Mouse (Mus musculus): Measurements from ENCODE around the gene Vcp. TPM values are rescaled to one million over a fixed set of nuclear protein-coding genes. Genes with fewer than 3 reads are reported as not detected.
A peak's percentile ranks its signal among the peaks of the same experiment; 100 is the strongest.

Vcp gene
- total and polyA plus RNA-seq, 3 experiments = 200 to 462 (median 237) TPM

DNA sequence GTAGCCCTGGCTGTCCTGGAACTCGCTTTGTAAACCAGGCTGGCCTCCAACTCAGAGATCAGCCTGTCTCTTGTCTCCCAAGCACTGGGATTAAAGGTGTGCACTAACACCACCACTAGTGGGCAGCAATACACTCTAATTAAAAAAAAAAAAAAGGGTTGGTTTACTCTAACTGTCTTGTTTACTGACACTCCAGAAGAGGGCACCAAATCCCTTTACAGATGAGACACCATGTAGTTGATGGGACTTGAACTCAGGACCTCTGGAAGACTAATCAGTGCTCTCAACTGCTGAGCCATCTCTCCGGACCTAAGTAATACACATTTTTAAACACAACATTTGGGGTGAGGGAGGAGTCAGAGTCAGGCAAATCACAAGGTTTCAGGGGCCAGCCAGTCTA lies 5.5 kb upstream of the Vcp start:
- Histone ChIP-seq H3K4me2 (ENCODE audit: insufficient read depth, low read depth, poor library complexity, severe bottlenecking) (no peak overlapping the region), H3K4me1 (ENCODE audit: control insufficient read depth in 1 of 2, insufficient read depth in 2 of 2) (peaks cover 7 to 14% of the 10 kb centered on the region in 2 experiments; a peak in 3 of 4 replicates), H3K27me3 (replicated peaks) (no peaks in the 10 kb centered on the region), H3K36me3 (replicated peaks in 1 of 2; ENCODE audit: control insufficient read depth in 1 of 2, insufficient read depth in 1 of 2, low read length in 1 of 2) (peaks cover 28 to 65% of the 10 kb centered on the region in 2 experiments), H3K4me3 (replicated peaks in 1 of 3; ENCODE audit: low read depth in 2 of 3, low read length in 2 of 3, poor library complexity in 1 of 3) (no peak overlapping the region), H3K9me3 (replicated peaks; ENCODE audit: low read length) (no peaks in the 10 kb centered on the region), H3K27ac (ENCODE audit: insufficient read depth, low read depth) (no peak overlapping the region), H3K9ac (ENCODE audit: insufficient read depth, low read depth) (no peak overlapping the region), H3K79me2 (replicated peaks; ENCODE audit: control insufficient read depth, extremely low read depth, insufficient read depth, poor library complexity, severe bottlenecking) (0 out of 2 replicates have a peak, but pooled peaks cover 2% of the 10 kb centered on the region)
- TF ChIP-seq ZMIZ1 (IDR thresholded peaks at IDR 0.05; ENCODE audit: low read depth, low read length) = no peak
- no peak for TF ChIP-seq MEF2A (IDR thresholded peaks at IDR 0.05; ENCODE audit: borderline replicate concordance, low read depth, low read length)
- TF ChIP-seq SIN3A (IDR thresholded peaks at IDR 0.05; ENCODE audit: low read length) = no peak
- no peak for TF ChIP-seq MAZ (IDR thresholded peaks at IDR 0.05; ENCODE audit: low read depth, low read length)
- TF ChIP-seq HCFC1 (IDR thresholded peaks at IDR 0.05; ENCODE audit: low read depth, low read length) = peak; percentile 29; the same call in 1 of the 2 replicates
- no peak for TF ChIP-seq TBP (conservative IDR thresholded peaks at IDR 0.05; ENCODE audit: low read depth, low read length)
- no peak for TF ChIP-seq UBTF (IDR thresholded peaks at IDR 0.05; ENCODE audit: low read depth, low read length)
- TF ChIP-seq USF2 (conservative IDR thresholded peaks at IDR 0.05; ENCODE audit: low read depth, low read length) = no peak
- TF ChIP-seq ETS1 (conservative IDR thresholded peaks at IDR 0.05; ENCODE audit: low read depth, low read length) = no peak
- TF ChIP-seq EP300 (IDR thresholded peaks at IDR 0.05; ENCODE audit: low read length) = no peak
- no peak for TF ChIP-seq ZKSCAN1 (IDR thresholded peaks at IDR 0.05; ENCODE audit: borderline replicate concordance, low read depth, low read length)
- TF ChIP-seq NELFE (IDR thresholded peaks at IDR 0.05; ENCODE audit: low read depth, low read length) = no peak
- TF ChIP-seq JUND (conservative IDR thresholded peaks at IDR 0.05; ENCODE audit: low read depth, low read length) = no peak
- TF ChIP-seq USF1 (IDR thresholded peaks at IDR 0.05; ENCODE audit: low read depth, low read length) = no peak
- no peak for TF ChIP-seq TCF12 (IDR thresholded peaks at IDR 0.05; ENCODE audit: low read depth, low read length)
- peak; percentile 99 for TF ChIP-seq ZNF384 (IDR thresholded peaks at IDR 0.05; ENCODE audit: low read depth, low read length)
- no peak for TF ChIP-seq E2F4 (IDR thresholded peaks at IDR 0.05; ENCODE audit: insufficient replicate concordance, low read depth, low read length)
- TF ChIP-seq MYC (IDR thresholded peaks at IDR 0.05; ENCODE audit: low read depth, low read length) = no peak
- no peak for TF ChIP-seq JUN (IDR thresholded peaks at IDR 0.05; ENCODE audit: insufficient read depth, low read depth, low read length)
- TF ChIP-seq RCOR1 (conservative IDR thresholded peaks at IDR 0.05; ENCODE audit: low read depth, low read length) = no peak
- no peak for TF ChIP-seq POLR2A (IDR thresholded peaks at IDR 0.05; ENCODE audit: low read depth, low read length)
- peak; percentile 33; the same call in 1 of the 2 replicates for TF ChIP-seq SMC3 (IDR thresholded peaks at IDR 0.05; ENCODE audit: low read depth, low read length)
- peak; percentile 73 to 99 for TF ChIP-seq CTCF (conservative IDR thresholded peaks at IDR 0.05 in 1 of 2, IDR thresholded peaks at IDR 0.05 in 1 of 2; ENCODE audit: low read depth in 2 of 2, low read length in 2 of 2)
- no peak for TF ChIP-seq GABPA (IDR thresholded peaks at IDR 0.05; ENCODE audit: insufficient replicate concordance, low read depth, low read length)
- TF ChIP-seq ELF1 (IDR thresholded peaks at IDR 0.05; ENCODE audit: low read depth, low read length) = no peak
- no peak for TF ChIP-seq BHLHE40 (IDR thresholded peaks at IDR 0.05; ENCODE audit: low read depth, low read length)
- no peak for TF ChIP-seq NRF1 (IDR thresholded peaks at IDR 0.05; ENCODE audit: low read depth, low read length)
- no peak for TF ChIP-seq KAT2A (IDR thresholded peaks at IDR 0.05; ENCODE audit: insufficient replicate concordance, low read length)
- no peak for TF ChIP-seq CHD2 (IDR thresholded peaks at IDR 0.05; ENCODE audit: low read length)
- TF ChIP-seq RAD21 (IDR thresholded peaks at IDR 0.05; ENCODE audit: low read depth, low read length) = peak; percentile 59
- dilution Hi-C loops (cut with MboI; ENCODE audit: extremely low pct_ligation_motif_present, extremely low pct_unique_long_range_greater_than_20kb, low sequenced_read_pairs) (no loop called here), in situ Hi-C loops (cut with MboI; ENCODE audit: low pct_ligation_motif_present, low pct_unique_long_range_greater_than_20kb, low sequenced_read_pairs) (loop anchor here (25.0 kb wide), 1 partner anchor 557 kb away; the partner anchor contains the start of genes Creb3 and Tln1)
- DNase-seq (ENCODE audit: extremely low read depth) = peak; percentile 78
